Mouse (Mus musculus) C2C12 (cell line): ENCODE measurements around the gene Ribc2. TPM values are rescaled to one million over a fixed set of nuclear protein-coding genes. Genes with fewer than 3 reads are reported as not detected.

ENCODE experiments used
- H3K27me3 ChIP-seq: one replicate; pipeline ENCODE4 v1.6.1; 2011; ENCODE audit not compliant: control insufficient read depth, insufficient read depth, insufficient read length
- H3K36me3 ChIP-seq: one replicate; pipeline ENCODE4 v1.6.1; 2011; ENCODE audit not compliant: control insufficient read depth, insufficient read depth
- H3K4me3 ChIP-seq: one replicate; pipeline ENCODE4 v1.5.1; 2011; ENCODE audit warnings: mild to moderate bottlenecking, control low read depth; ENCODE audit not compliant: poor library complexity, insufficient read depth, severe bottlenecking
- H3K79me2 ChIP-seq: one replicate; pipeline ENCODE4 v1.6.1; 2011; ENCODE audit not compliant: control insufficient read depth, insufficient read depth
- H3K79me3 ChIP-seq: one replicate; pipeline ENCODE4 v1.6.1; 2011; ENCODE audit warnings: low read depth, control low read depth
- H3ac ChIP-seq: one replicate; pipeline ENCODE3; 2011; ENCODE audit warnings: low read depth; ENCODE audit not compliant: control insufficient read depth, insufficient read length
- CEBPB ChIP-seq: IDR thresholded peaks from one replicate; pipeline ENCODE4 v1.6.1; 2011; ENCODE audit warnings: low read depth, mild to moderate bottlenecking, control low read depth, moderate library complexity
- CTCF ChIP-seq: IDR thresholded peaks from one replicate; pipeline ENCODE4 v1.5.1; 2011; ENCODE audit not compliant: control insufficient read depth, insufficient read depth, insufficient read length
- FOSL1 ChIP-seq: IDR thresholded peaks from one replicate; pipeline ENCODE4 v1.8.0; 2011; ENCODE audit warnings: mild to moderate bottlenecking, low read length; ENCODE audit not compliant: poor library complexity, insufficient read depth, severe bottlenecking
- MAX ChIP-seq: IDR thresholded peaks from one replicate; pipeline ENCODE4 v1.6.1; 2011; ENCODE audit warnings: mild to moderate bottlenecking, control low read depth
- MYOD1 ChIP-seq: IDR thresholded peaks from one replicate; pipeline ENCODE4 v1.6.1; 2011; ENCODE audit warnings: low read depth; ENCODE audit not compliant: control insufficient read depth, insufficient read length
- MYOG ChIP-seq: IDR thresholded peaks from one replicate; pipeline ENCODE4 v1.6.1; 2011; ENCODE audit not compliant: control insufficient read depth, insufficient read length; ENCODE audit errors: extremely low read depth
- USF1 ChIP-seq: IDR thresholded peaks from one replicate; pipeline ENCODE4 v1.6.1; 2011; ENCODE audit warnings: low read depth, mild to moderate bottlenecking, control low read depth, moderate library complexity
- long read RNA-seq, 2 experiments: library from polyadenylated mRNA; unstranded; transcript quantifications; one replicate each; pipeline ENCODE4 v2.0.0; 2019 to 2020
- polyA plus RNA-seq: library from polyadenylated mRNA; unstranded; fragments of >200 nt; fragmentation: generic; extraction: Trizol; gene quantifications from one replicate; pipeline ENCODE4 v1.2.1, GENCODE M21; 2012; ENCODE audit warnings: missing spikeins

The Ribc2 gene
- not detected for polyA plus RNA-seq
- long read RNA-seq, experiment 1, result 0 reads
- long read RNA-seq, experiment 2, result 0 reads

- Histone ChIP-seq H3ac (no peak within 1 kb of the TSS), H3K27me3 (peaks cover 39% of the 10 kb centered on the region), H3K79me2 (no peaks in the 10 kb centered on the region), H3K36me3 (no peaks in the 10 kb centered on the region), H3K4me3 (no peak within 1 kb of the TSS), H3K79me3 (no peaks in the 10 kb centered on the region)
- no peak for TF ChIP-seq CTCF
These were observed at the start of gene Ribc2, which contains the start of gene Smc1b for GRCm38 (mm10) chr15:85131275-85132192. Ribc2 (plus strand) TSS chr15:85132078. Smc1b (minus strand) TSS chr15:85131964.

- Histone ChIP-seq H3K36me3 (no peaks in the 10 kb centered on the region), H3ac (no peak overlapping the region), H3K79me3 (no peaks in the 10 kb centered on the region), H3K27me3 (no peaks in the 10 kb centered on the region), H3K79me2 (no peaks in the 10 kb centered on the region), H3K4me3 (no peak overlapping the region)
- TF ChIP-seq MYOG (no peak), MYOD1 (no peak), CTCF (no peak), FOSL1 (no peak)
These were observed 46.2 kb upstream of the Ribc2 start for GRCm38 (mm10) chr15:85085641-85086040.

- H3K79me2 ChIP-seq, result no peaks in the 10 kb centered on the region
- H3K4me3 ChIP-seq, result no peak overlapping the region
- no peaks in the 10 kb centered on the region for H3K79me3 ChIP-seq
- H3K36me3 ChIP-seq, result no peaks in the 10 kb centered on the region
- TF ChIP-seq CTCF, result no peak
- TF ChIP-seq MYOG, result no peak
- no peak for TF ChIP-seq MAX
- TF ChIP-seq FOSL1, result no peak
- TF ChIP-seq MYOD1, result no peak
- TF ChIP-seq USF1, result no peak
- TF ChIP-seq CEBPB, result no peak
- H3K27me3 ChIP-seq, result peaks cover 45% of the 10 kb centered on the region
- H3ac ChIP-seq, result no peak overlapping the region
These were observed 279 bp downstream of the Ribc2 start for GRCm38 (mm10) chr15:85132193-85132520.

- Histone ChIP-seq H3K27me3 (peaks cover 66% of the 10 kb centered on the region), H3K4me3 (no peak overlapping the region), H3K79me3 (no peaks in the 10 kb centered on the region), H3ac (no peak overlapping the region), H3K79me2 (no peaks in the 10 kb centered on the region), H3K36me3 (no peaks in the 10 kb centered on the region)
- TF ChIP-seq FOSL1, result no peak
- no peak for TF ChIP-seq CTCF
- TF ChIP-seq CEBPB, result no peak
- no peak for TF ChIP-seq MYOG
These were observed 3.3 kb downstream of the Ribc2 start for GRCm38 (mm10) chr15:85135143-85135542.

- Histone ChIP-seq H3K27me3 (peaks cover 56% of the 10 kb centered on the region), H3ac (no peak overlapping the region), H3K4me3 (no peak overlapping the region), H3K36me3 (no peaks in the 10 kb centered on the region), H3K79me2 (no peaks in the 10 kb centered on the region), H3K79me3 (no peaks in the 10 kb centered on the region)
- TF ChIP-seq MYOG, result no peak
- TF ChIP-seq MAX, result no peak
- no peak for TF ChIP-seq CTCF
- TF ChIP-seq MYOD1, result no peak
- no peak for TF ChIP-seq CEBPB
- no peak for TF ChIP-seq USF1
- TF ChIP-seq FOSL1, result no peak
These were observed 9.4 kb downstream of the Ribc2 start for GRCm38 (mm10) chr15:85141290-85141689.

- Histone ChIP-seq H3K36me3 (no peaks in the 10 kb centered on the region), H3K79me3 (no peaks in the 10 kb centered on the region), H3K4me3 (no peak overlapping the region), H3K79me2 (no peaks in the 10 kb centered on the region), H3K27me3 (peaks cover 47% of the 10 kb centered on the region), H3ac (no peak overlapping the region)
- TF ChIP-seq USF1, result no peak
- no peak for TF ChIP-seq MYOD1
- TF ChIP-seq MYOG, result no peak
- TF ChIP-seq MAX, result no peak
- TF ChIP-seq FOSL1, result no peak
These were observed 10.6 kb downstream of the Ribc2 start for GRCm38 (mm10) chr15:85142441-85142840.
